Mouse (Mus musculus) T-helper 1 cell (primary cell): Measurements from ENCODE around the gene Chchd6.

Experiments used
- in situ Hi-C: fragments of 300-600 bp; cut with MboI, MseI; formaldehyde crosslinking; loops from one replicate; pipeline ENCODE4 v1.15.1; 2025; ENCODE audit warnings: high pct_unique_total_duplicates

The Chchd6 gene

GRCm38 (mm10) chr6:89591531-89591930 is 3.9 kb downstream of the Chchd6 start:
- in situ Hi-C loops: no loop called here

- in situ Hi-C loops: no loop called here
Observed at GRCm38 (mm10) chr6:89585696-89586095, 9.8 kb downstream of the Chchd6 start.

DNA sequence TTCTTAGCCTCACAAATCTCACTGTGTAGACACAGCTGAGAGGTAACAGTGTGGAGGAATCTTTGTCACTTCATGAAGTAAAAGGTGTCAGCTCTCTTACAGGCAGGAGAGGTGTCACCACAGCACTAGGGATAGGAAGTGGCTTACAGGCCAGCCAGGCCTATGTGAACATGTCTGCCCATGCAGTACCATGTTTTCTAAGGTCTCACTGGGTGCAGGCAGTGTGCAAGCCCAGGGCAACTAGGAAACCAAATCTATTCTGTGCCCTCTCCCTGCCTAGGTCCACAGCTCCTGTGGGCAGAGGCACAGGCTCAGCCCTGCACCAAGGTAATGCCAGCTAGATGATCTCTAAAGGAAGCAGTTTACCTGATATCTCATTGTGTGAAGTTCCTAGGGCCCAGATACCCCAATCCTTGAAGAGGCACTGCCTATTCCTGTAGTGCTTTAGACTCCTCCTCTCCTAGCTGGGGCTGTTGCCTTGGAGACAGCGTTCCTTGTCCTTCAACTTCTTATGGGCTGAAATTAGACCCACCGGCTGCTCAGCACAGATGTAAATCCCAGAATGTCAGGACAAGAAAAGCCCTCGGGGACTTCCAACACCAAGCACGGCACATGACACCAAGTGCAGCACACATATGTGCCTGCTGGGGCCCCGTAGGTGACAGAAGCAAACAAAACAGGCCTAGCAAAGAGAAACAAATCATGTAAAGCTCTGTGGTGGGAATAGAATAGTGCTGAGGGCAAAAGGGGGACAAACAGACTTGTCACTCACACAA is 10.6 kb downstream of the Chchd6 start:
- in situ Hi-C loops: no loop called here

GRCm38 (mm10) chr6:89583170-89583569 is 12.3 kb downstream of the Chchd6 start:
- in situ Hi-C loops: no loop called here

GRCm38 (mm10) chr6:89574641-89575040 is 20.8 kb downstream of the Chchd6 start:
- in situ Hi-C loops: no loop called here

- in situ Hi-C loops: no loop called here
Observed at GRCm38 (mm10) chr6:89573768-89574167, 21.7 kb downstream of the Chchd6 start.

- in situ Hi-C loops: no loop called here
Observed at GRCm38 (mm10) chr6:89572921-89573636, 22.4 kb downstream of the Chchd6 start.

GRCm38 (mm10) chr6:89569370-89569769 is 26.1 kb downstream of the Chchd6 start:
- in situ Hi-C loops: no loop called here

- in situ Hi-C loops: no loop called here
Observed at GRCm38 (mm10) chr6:89566740-89567139, 28.7 kb downstream of the Chchd6 start.

DNA sequence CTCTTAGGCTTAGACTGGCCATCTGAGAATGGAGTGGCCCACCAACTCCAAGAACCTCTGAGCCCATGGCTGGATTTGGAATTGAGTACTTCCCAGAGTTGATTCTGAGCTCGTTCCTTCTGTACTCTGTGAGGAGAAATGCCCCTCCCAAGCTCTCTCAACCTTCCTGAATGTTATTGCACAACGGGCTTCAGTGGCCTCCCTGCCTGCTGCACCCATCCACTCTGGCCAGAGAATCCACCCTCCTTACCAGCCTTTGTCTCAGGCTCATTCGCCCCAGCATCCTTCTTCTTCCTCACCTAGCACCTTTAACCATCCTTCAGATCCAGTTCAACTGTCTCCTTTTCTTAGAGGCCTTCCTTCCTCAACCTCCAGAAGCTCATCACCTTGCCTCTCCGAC is 32.1 kb downstream of the Chchd6 start:
- in situ Hi-C loops: no loop called here

DNA sequence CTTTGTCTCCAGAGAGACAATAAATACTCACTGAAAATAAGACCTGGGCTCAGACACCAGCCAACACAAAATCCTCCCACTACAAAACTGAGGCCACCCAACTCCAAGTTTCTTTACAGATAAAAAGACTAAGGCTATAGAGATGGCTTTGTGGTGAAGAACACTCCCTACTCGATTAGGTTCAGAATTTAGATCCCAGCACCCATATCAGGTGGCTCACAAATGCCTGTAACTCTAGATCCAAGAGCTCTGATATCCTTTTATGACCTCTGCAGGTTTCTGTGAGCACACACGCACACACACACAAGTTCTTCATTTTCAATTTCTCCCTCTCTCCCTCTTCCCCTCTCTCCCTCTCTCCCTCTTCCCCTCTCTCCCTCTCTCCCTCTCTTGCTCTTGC is 34.6 kb downstream of the Chchd6 start:
- in situ Hi-C loops: no loop called here

DNA sequence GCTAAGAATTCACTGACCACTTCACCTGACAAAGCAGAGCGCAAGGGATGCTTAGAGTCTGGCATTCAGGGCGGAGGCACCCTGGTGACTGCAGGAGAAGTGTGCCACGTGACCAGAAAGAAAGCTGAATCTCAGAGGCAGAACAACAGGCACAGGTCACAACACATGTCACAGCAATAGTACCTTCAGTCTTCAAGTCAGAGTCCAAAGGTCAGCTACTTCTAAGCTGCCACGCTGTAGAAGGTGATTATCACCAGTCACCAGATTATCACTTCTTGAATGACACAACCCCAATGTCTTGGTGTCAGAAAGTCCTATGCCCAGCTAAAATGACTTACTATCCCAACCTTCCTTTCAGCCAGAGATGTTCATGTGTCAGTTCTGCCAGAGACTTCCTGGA is 37.8 kb downstream of the Chchd6 start:
- in situ Hi-C loops: loop anchor here (5.0 to 10.0 kb wide), 3 partner anchors 183 to 625 kb away; no protein-coding TSS in a partner anchor

- in situ Hi-C loops: loop anchor here (5.0 to 10.0 kb wide), 3 partner anchors 182 to 624 kb away; no protein-coding TSS in a partner anchor
Observed at GRCm38 (mm10) chr6:89556566-89556965, 38.9 kb downstream of the Chchd6 start.

- in situ Hi-C loops: loop anchor here (5.0 to 10.0 kb wide), 3 partner anchors 181 to 624 kb away; no protein-coding TSS in a partner anchor
Observed at GRCm38 (mm10) chr6:89555971-89556370, 39.5 kb downstream of the Chchd6 start.

DNA sequence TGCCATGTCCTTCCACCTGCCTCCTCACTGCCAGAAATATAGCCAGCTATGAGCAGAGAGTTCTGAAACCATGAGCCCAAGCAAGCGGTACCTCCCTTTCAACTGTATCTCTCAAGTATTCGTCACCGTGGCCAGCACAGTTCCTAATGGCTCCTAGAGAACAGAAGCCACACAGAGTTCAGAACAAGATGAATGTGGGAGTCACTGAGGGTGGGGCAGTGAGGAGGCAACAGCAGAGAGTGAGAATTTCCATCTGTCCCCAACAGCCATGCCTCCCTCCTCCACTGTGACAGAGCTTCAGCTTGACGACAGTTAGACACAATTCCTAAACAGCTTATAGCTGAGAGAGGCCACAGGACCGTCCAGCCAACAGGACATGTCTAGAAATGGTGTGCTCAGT is 41.4 kb downstream of the Chchd6 start:
- in situ Hi-C loops: loop anchor here (10.0 kb wide), 2 partner anchors 179 to 419 kb away; no protein-coding TSS in a partner anchor

DNA sequence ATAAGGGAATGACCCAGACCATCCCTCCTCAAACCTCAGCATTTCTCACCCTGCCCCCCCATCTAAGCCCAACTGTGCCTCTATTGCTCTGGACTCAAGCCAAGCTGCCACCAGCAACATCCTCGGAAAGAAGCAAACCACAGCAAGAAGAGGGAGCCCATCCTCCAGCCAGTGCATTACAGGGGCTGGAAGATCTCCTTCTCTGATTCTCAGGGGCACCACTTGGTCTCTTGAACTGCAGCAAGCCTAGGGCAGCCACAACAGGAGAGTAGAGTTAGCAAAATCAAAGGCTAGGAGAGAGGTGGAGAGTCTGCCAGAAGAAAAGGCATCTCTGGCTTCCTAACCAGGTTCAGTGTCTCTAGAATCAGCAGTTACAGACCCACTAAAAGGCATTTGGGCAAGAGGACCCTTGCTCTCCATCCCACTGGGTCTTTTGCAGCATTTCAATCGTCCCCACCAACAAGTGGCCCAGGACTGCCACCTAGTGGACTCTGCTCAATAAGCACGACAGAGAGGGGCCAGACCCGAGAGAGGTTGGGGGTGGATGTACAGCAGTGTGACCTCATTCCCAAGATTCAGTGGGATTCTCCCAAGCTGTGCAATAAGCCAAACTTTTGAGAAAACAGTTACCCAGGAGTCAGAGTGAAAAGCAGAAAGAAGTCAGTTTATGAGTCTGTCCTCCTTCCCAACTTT is 42.3 kb downstream of the Chchd6 start:
- in situ Hi-C loops: loop anchor here (10.0 kb wide), 2 partner anchors 178 to 418 kb away; no protein-coding TSS in a partner anchor

GRCm38 (mm10) chr6:89552321-89553011 is 43.0 kb downstream of the Chchd6 start:
- in situ Hi-C loops: loop anchor here (10.0 kb wide), 2 partner anchors 178 to 418 kb away; no protein-coding TSS in a partner anchor

DNA sequence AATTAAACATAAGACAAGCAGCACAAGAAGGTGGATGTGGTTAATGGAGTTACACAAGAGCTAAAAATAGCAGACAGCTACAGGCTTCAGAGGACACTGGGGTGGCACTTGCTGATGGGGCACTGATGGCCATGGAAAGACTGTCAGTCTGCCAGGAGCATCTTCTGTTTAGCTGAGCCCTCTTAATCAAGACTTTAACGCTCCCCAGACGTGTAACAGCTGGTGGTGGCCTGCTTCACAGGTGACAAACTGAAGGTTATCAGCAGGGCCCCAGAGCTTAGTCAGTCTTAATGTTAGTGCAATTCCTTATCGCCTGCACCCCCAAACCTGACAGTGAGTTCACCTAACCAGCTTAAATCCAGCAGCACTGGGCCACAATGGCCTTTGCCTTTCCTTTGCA is 46.3 kb downstream of the Chchd6 start:
- in situ Hi-C loops: no loop called here

DNA sequence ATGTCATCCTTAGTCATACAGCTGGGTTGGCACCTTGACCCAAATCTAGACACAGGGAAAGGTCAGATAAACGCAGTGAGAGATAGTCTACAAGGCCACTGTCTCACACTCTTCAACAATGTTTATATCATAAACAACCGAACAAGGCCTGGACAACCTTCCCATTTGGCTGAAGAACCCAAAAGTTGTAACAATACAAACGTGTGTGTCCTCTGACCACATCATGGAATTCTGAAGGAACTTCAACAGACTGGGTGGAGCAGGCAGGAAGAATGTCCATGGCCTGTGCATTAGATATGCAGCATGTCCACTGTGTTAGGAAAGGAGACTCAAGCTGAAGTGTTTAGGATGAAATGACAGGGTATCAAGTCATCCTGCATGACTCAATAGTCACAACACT is 47.5 kb downstream of the Chchd6 start:
- in situ Hi-C loops: no loop called here

GRCm38 (mm10) chr6:89538102-89538751 is 57.2 kb downstream of the Chchd6 start:
- in situ Hi-C loops: no loop called here
